Mouse (Mus musculus): ENCODE data around the gene Fgfr2. TPM values are rescaled to one million over a fixed set of nuclear protein-coding genes. Genes with fewer than 3 reads are reported as not detected.

Fgfr2 gene
- polyA plus RNA-seq, 1 experiment from 2014 or later: 93.6 TPM

GRCm38 (mm10) chr7:131557751-131558150 lies 1565.4 kb downstream of the Fgfr2 start:
- Histone ChIP-seq H3K4me3 (ENCODE audit: low read depth, low read length) (no peak overlapping the region), H3K4me2 (ENCODE audit: low read depth, low read length, severe bottlenecking) (no peak overlapping the region), H3K27ac (ENCODE audit: low read depth, low read length) (no peak overlapping the region), H3K27me3 (ENCODE audit: control insufficient read depth, insufficient read depth, low read length) (peaks cover 62% of the 10 kb centered on the region), H3K4me1 (replicated peaks; ENCODE audit: control insufficient read depth, insufficient read depth, low read length) (peaks cover 15% of the 10 kb centered on the region), H3K9ac (ENCODE audit: low read length) (no peak overlapping the region), H3K9me3 (ENCODE audit: control insufficient read depth, low read length) (no peaks in the 10 kb centered on the region), H3K36me3 (ENCODE audit: control insufficient read depth, insufficient read depth, low read length) (no peaks in the 10 kb centered on the region; the same call in 1 of the 2 replicates)
- DNase-seq (ENCODE audit: low spot score): no peak
- no peak for ATAC-seq (replicated peaks; ENCODE audit: low FRiP score)
- WGBS: 30% methylated on average over 2 of the region's 2 CpGs

GRCm38 (mm10) chr7:131556541-131557271 lies 1566.4 kb downstream of the Fgfr2 start:
- H3K27ac ChIP-seq (ENCODE audit: low read depth, low read length): no peak overlapping the region
- no peaks in the 10 kb centered on the region for H3K9me3 ChIP-seq (ENCODE audit: control insufficient read depth, low read length)
- H3K36me3 ChIP-seq (ENCODE audit: control insufficient read depth, insufficient read depth, low read length): no peaks in the 10 kb centered on the region
- no peak overlapping the region for H3K9ac ChIP-seq (ENCODE audit: low read length)
- peak; percentile 62 for DNase-seq (ENCODE audit: low spot score)
- H3K4me2 ChIP-seq (ENCODE audit: low read depth, low read length, severe bottlenecking): no peak overlapping the region
- peaks cover 19% of the 10 kb centered on the region for H3K4me1 ChIP-seq (replicated peaks; ENCODE audit: control insufficient read depth, insufficient read depth, low read length)
- no peak for ATAC-seq (replicated peaks; ENCODE audit: low FRiP score)
- H3K27me3 ChIP-seq (ENCODE audit: control insufficient read depth, insufficient read depth, low read length): peaks cover 73% of the 10 kb centered on the region
- H3K4me3 ChIP-seq (ENCODE audit: low read depth, low read length): 0 out of 2 replicates have a peak overlapping the region, but pooled peaks have one; percentile 5
- WGBS: 0% methylated on average over 37 of the region's 37 CpGs

GRCm38 (mm10) chr7:131556116-131556515 lies 1567.0 kb downstream of the Fgfr2 start:
- no peak overlapping the region for H3K4me3 ChIP-seq (ENCODE audit: low read depth, low read length)
- H3K9ac ChIP-seq (ENCODE audit: low read length): no peak overlapping the region
- WGBS: 2% methylated on average over 9 of the region's 9 CpGs
- peaks cover 79% of the 10 kb centered on the region for H3K27me3 ChIP-seq (ENCODE audit: control insufficient read depth, insufficient read depth, low read length)
- H3K27ac ChIP-seq (ENCODE audit: low read depth, low read length): no peak overlapping the region
- no peaks in the 10 kb centered on the region for H3K36me3 ChIP-seq (ENCODE audit: control insufficient read depth, insufficient read depth, low read length)
- H3K4me2 ChIP-seq (ENCODE audit: low read depth, low read length, severe bottlenecking): no peak overlapping the region
- no peaks in the 10 kb centered on the region for H3K9me3 ChIP-seq (ENCODE audit: control insufficient read depth, low read length)
- DNase-seq (ENCODE audit: low spot score) (no peak), ATAC-seq (replicated peaks; ENCODE audit: low FRiP score) (no peak)
- H3K4me1 ChIP-seq (replicated peaks; ENCODE audit: control insufficient read depth, insufficient read depth, low read length): peaks cover 17% of the 10 kb centered on the region

- no peak for ATAC-seq (replicated peaks; ENCODE audit: low FRiP score)
- H3K27me3 ChIP-seq (ENCODE audit: control insufficient read depth, insufficient read depth, low read length): peaks cover 85% of the 10 kb centered on the region
- peaks cover 17% of the 10 kb centered on the region for H3K4me1 ChIP-seq (replicated peaks; ENCODE audit: control insufficient read depth, insufficient read depth, low read length)
- 0 out of 2 replicates have a peak overlapping the region, but pooled peaks have one; percentile 8 for H3K4me2 ChIP-seq (ENCODE audit: low read depth, low read length, severe bottlenecking)
- peak; percentile 81 for DNase-seq (ENCODE audit: low spot score)
- no peak overlapping the region for H3K9ac ChIP-seq (ENCODE audit: low read length)
- WGBS: under 1% methylated on average over 68 of the region's 68 CpGs
- no peak overlapping the region for H3K27ac ChIP-seq (ENCODE audit: low read depth, low read length)
- no peaks in the 10 kb centered on the region for H3K36me3 ChIP-seq (ENCODE audit: control insufficient read depth, insufficient read depth, low read length)
- H3K9me3 ChIP-seq (ENCODE audit: control insufficient read depth, low read length): no peaks in the 10 kb centered on the region
- peak overlapping the region; percentile 9; the same call in 1 of the 2 replicates for H3K4me3 ChIP-seq (ENCODE audit: low read depth, low read length)
Measured at GRCm38 (mm10) chr7:131555301-131556081, 1567.7 kb downstream of the Fgfr2 start.

- H3K27me3 ChIP-seq (ENCODE audit: control insufficient read depth, insufficient read depth, low read length): peaks cover 94% of the 10 kb centered on the region
- under 1% methylated on average over 45 of the region's 45 CpGs for WGBS
- H3K4me1 ChIP-seq (replicated peaks; ENCODE audit: control insufficient read depth, insufficient read depth, low read length): peaks cover 17% of the 10 kb centered on the region
- no peaks in the 10 kb centered on the region for H3K9me3 ChIP-seq (ENCODE audit: control insufficient read depth, low read length)
- no peak overlapping the region for H3K9ac ChIP-seq (ENCODE audit: low read length)
- H3K36me3 ChIP-seq (ENCODE audit: control insufficient read depth, insufficient read depth, low read length): no peaks in the 10 kb centered on the region
- H3K4me3 ChIP-seq (ENCODE audit: low read depth, low read length): peak overlapping the region; percentile 33
- ATAC-seq (replicated peaks; ENCODE audit: low FRiP score) (peak; percentile 44), DNase-seq (ENCODE audit: low spot score) (peak; percentile 66)
- peak overlapping the region; percentile 56 for H3K4me2 ChIP-seq (ENCODE audit: low read depth, low read length, severe bottlenecking)
- no peak overlapping the region for H3K27ac ChIP-seq (ENCODE audit: low read depth, low read length)
Measured at GRCm38 (mm10) chr7:131554341-131555180, 1568.6 kb downstream of the Fgfr2 start.

GRCm38 (mm10) chr7:131553771-131554175 lies 1569.4 kb downstream of the Fgfr2 start:
- no peak overlapping the region for H3K27ac ChIP-seq (ENCODE audit: low read depth, low read length)
- peak; percentile 72 for DNase-seq (ENCODE audit: low spot score)
- no peak overlapping the region for H3K9ac ChIP-seq (ENCODE audit: low read length)

GRCm38 (mm10) chr7:131552781-131553180 lies 1570.4 kb downstream of the Fgfr2 start:
- Histone ChIP-seq H3K27me3 (ENCODE audit: control insufficient read depth, insufficient read depth, low read length) (peaks cover 96% of the 10 kb centered on the region), H3K4me3 (ENCODE audit: low read depth, low read length) (no peak overlapping the region), H3K4me2 (ENCODE audit: low read depth, low read length, severe bottlenecking) (no peak overlapping the region), H3K4me1 (replicated peaks; ENCODE audit: control insufficient read depth, insufficient read depth, low read length) (peaks cover 17% of the 10 kb centered on the region), H3K9ac (ENCODE audit: low read length) (no peak overlapping the region), H3K9me3 (ENCODE audit: control insufficient read depth, low read length) (no peaks in the 10 kb centered on the region), H3K36me3 (ENCODE audit: control insufficient read depth, insufficient read depth, low read length) (no peaks in the 10 kb centered on the region), H3K27ac (ENCODE audit: low read depth, low read length) (no peak overlapping the region)
- ATAC-seq (replicated peaks; ENCODE audit: low FRiP score): no peak
- no peak for DNase-seq (ENCODE audit: low spot score)
- 0% methylated on average over 5 of the region's 5 CpGs for WGBS

More at GRCm38 (mm10) chr7:131553771-131554175, 1569.4 kb downstream of the Fgfr2 start:
- Histone ChIP-seq H3K27me3 (ENCODE audit: control insufficient read depth, insufficient read depth, low read length) (peaks cover 95% of the 10 kb centered on the region), H3K9me3 (ENCODE audit: control insufficient read depth, low read length) (no peaks in the 10 kb centered on the region), H3K36me3 (ENCODE audit: control insufficient read depth, insufficient read depth, low read length) (no peaks in the 10 kb centered on the region), H3K4me2 (ENCODE audit: low read depth, low read length, severe bottlenecking) (peak overlapping the region; percentile 56), H3K4me3 (ENCODE audit: low read depth, low read length) (peak overlapping the region; percentile 33), H3K4me1 (replicated peaks; ENCODE audit: control insufficient read depth, insufficient read depth, low read length) (peaks cover 17% of the 10 kb centered on the region)
- WGBS: under 1% methylated on average over 38 of the region's 39 CpGs
- ATAC-seq (replicated peaks; ENCODE audit: low FRiP score): peak; percentile 59
